Mouse (Mus musculus) left cerebral cortex, adult 8-10 months (tissue): ENCODE results near the gene Pgghg. TPM values are rescaled to one million over a fixed set of nuclear protein-coding genes. Genes with fewer than 3 reads are reported as not detected.

Experiments
- DNase-seq, 2 experiments: peaks; one replicate each; pipeline ENCODE4 v3.0.0; 2022; ENCODE audit warnings: low spot score in 2 of 2
- total RNA-seq, 4 experiments: library from RNA; stranded (reverse); gene quantifications; 2 replicates each; pipeline ENCODE4 v1.2.4; 2022

Gene Pgghg
- total RNA-seq, 4 experiments from 2014 or later = 3.9 to 4.7 (median 4.3) TPM

DNA sequence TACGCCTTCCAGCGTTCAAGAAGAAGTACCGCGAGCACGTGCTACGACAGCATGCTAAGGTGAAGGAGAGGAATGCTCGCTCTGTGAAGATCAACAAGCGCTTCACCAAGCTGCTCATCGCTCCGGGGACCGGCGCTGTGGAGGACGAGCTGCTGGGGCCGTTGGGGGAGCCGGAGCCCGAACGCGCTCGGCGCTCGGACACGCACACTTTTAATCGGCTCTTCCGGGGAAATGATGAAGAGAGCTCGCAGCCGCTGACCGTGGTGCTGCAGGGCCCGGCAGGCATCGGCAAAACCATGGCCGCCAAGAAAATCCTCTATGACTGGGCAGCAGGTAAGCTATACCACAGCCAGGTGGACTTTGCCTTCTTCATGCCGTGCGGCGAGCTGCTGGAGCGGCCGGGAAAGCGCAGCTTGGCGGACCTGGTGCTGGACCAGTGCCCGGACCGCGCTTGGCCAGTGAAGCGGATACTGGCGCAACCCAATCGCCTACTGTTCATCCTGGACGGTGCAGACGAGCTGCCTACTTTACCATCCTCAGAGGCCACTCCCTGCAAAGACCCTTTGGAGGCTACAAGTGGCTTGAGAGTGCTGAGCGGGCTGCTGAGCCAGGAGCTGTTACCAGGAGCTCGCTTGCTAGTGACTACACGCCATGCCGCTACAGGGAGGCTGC is 18.7 kb upstream of the Pgghg start:
- no peak for DNase-seq

DNA sequence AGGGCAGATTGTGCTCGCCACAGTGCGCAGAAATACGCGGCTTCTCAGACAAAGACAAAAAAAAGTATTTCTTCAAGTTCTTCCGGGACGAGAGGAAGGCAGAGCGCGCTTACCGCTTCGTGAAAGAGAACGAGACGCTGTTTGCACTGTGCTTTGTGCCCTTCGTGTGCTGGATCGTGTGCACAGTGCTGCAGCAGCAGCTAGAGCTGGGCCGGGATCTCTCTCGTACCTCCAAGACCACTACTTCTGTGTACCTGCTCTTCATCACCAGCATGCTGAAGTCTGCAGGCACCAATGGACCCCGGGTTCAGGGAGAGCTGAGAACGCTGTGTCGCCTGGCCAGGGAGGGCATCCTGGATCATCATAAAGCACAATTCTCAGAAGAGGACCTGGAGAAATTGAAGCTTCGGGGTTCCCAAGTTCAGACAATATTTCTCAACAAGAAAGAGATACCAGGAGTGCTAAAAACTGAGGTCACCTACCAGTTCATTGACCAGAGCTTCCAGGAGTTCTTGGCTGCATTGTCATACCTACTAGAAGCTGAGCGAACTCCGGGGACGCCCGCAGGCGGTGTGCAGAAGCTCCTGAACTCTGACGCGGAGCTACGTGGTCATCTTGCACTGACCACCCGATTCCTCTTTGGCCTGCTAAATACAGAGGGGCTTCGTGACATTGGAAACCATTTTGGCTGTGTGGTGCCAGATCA is 18.0 kb upstream of the Pgghg start:
- no peak for DNase-seq

GRCm38 (mm10) chr7:140927181-140927580 is 14.0 kb upstream of the Pgghg start:
- no peak for DNase-seq

DNA sequence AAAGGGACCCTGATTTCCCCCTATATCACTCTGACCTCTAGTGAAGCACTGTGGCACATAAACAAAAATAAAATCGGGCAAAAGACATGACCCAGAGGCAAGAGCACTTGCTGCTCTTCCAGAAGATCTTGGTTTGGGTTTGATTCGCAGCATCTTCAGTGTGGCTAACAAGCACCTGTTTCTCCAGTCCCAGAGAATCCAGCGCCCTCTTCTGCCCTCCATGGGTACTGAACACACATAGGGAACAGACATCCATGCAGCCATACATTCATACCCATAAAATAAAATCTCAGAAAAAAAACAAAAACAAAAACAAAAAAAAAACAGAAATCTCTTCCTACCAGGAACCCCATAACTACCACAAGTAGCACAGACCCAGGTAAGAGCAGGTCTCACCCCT is 2.8 kb upstream of the Pgghg start:
- DNase-seq = no peak

DNA sequence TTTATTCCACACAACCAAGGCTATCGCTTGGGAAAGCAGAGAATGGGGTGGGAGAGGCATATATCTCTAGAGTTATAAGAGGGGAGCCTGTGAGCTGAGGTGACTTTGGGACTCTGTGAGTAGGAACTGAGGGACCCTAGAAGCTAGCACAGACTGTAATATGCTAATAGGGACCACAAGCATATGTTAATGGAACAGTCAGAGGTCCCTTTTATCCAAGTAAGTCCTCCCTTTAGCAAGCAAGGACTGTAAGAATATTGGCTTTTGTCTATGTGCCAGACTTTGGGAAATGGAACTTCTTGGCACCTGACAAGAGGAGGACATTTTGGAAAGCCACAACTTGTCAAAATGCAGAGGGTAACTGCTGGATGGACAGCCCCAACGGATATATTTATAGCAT is 2.3 kb upstream of the Pgghg start:
- no peak for DNase-seq

DNA sequence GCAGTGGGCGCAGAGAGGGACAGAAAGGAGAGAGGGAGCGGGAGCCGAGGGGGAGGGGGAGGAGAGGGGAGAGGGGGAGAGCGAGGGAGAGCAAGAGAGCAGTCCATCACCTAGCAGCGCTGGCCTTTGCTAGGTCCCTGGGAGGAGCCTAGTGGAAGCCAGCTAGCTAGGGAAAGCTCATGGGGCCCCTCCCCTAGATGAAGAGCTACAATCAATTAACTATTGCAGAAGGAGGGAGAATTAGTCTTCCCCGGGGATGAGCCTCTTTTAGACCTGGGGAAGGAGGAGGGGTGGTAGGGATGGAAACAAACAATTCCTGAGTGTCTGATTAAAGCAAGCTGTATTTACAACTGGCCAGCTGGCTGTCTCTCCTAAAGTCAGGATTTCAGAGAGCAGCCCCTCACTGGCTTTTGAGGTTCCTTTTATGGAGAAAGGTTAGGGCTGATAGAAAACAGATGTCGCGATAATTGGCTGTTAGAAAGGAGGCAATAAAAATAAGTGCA is 1.5 kb upstream of the Pgghg start:
- DNase-seq = no peak

GRCm38 (mm10) chr7:140942341-140942740 is 1.1 kb downstream of the Pgghg start:
- no peak for DNase-seq

GRCm38 (mm10) chr7:140942811-140943210 is 1.6 kb downstream of the Pgghg start:
- DNase-seq = no peak

DNA sequence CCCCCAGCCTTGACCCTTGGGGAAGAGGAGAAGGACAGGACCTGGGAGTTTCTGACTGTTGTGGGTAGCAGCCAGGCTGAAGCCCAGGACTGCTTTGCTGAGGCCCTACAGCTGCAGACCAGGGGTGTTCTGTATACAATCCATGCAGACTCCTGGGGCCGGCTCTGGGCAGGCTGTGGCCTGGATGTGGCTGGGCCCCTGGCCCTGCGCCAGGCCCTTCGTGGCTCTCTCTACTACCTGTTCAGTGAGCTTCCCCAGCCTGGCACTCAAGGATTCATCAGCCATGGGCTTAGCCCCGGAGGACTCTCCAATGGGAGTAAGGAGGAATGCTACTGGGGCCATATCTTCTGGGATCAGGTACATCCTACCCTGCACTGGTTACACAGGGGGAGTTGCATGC is 2.2 kb downstream of the Pgghg start:
- DNase-seq = no peak

GRCm38 (mm10) chr7:140944236-140944635 is 3.0 kb downstream of the Pgghg start:
- no peak for DNase-seq

GRCm38 (mm10) chr7:140945247-140945646 is 4.1 kb downstream of the Pgghg start:
- DNase-seq = no peak

DNA sequence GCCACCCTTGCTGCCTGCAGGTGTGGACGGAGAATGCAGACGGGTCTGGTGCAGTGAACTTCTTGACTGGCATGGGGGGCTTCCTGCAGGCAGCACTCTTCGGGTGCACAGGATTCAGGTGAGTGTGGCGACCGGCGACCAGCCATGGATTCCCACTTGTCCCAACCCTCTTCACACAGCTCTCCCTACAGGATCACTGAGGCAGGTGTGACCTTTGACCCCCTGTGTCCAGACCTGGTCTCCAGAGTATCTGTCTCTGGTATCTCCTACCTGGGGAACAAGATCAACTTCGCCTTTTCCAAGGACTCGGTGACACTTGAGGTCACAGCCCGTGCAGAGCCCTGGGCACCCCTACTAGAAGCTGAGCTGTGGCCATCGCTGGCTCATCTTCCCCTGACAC is 5.1 kb downstream of the Pgghg start:
- no peak for DNase-seq

DNA sequence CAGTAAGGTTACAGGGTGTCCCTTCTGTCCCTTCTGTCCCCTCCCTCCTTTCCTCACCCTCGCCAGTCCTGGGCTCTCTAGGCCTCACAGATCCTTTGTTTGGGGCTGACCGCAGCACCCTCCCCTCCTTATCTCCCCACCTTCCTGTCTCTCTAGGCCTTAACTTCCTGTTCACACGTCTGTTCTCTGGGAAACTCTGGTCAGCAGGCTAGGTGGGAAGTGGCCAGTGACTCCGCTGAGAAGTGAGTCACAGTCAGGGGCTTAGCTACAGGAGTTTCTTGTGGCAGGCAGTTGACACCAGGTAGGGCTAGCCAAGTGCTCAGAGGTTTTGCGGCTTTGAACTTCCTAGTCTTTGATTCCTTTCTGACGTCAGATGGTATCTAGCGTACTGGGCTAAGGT is 5.8 kb downstream of the Pgghg start:
- no peak for DNase-seq

- no peak for DNase-seq
Observed at GRCm38 (mm10) chr7:140948161-140948560, 7.0 kb downstream of the Pgghg start.

DNA sequence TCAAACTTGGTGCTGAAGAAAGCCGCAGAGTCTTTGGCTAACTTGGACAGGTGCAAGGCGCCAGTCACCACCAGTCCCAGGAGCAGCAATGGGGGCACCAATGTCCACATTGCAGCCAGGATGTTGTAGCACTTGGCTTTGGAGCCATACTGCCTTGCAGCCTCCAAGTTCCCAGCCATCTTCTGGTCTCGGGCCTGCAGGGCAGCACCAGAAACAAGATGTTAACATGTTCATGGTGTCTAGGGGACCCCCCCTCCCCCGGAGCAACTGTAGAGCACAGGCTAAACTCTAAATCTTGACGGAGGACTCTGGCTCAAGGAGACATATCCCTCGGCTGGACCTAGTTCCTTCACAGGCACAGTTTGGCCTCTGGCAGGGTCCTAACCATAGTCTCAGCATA is 8.1 kb downstream of the Pgghg start:
- DNase-seq = no peak

- DNase-seq = no peak
Observed at GRCm38 (mm10) chr7:140949824-140950530, 8.8 kb downstream of the Pgghg start, which contains the start of gene Ifitm5. Gene Ifitm5, minus strand, starts transcription at chr7:140950291.

DNA sequence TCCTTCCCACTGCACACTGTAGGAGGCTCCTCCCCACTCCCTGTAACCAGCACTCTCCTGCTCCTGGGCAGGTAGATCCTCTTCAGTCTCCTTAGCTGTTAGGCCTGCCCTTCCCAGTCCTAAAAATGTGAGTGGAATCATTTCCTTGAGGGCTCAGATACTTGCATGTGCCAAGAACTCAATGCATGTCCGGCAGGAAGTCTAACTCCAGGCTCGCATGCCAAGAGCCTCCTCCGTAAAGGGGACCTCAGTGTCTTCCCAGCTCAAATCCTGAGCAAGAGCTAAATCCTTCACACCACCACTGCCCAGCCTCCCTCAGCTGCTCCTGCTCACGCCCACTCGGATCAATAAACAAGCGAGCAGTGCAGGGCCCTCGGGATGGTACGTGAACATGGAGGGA is 9.9 kb downstream of the Pgghg start:
- no peak for DNase-seq

- no peak for DNase-seq
Observed at GRCm38 (mm10) chr7:140951765-140952164, 10.6 kb downstream of the Pgghg start.

GRCm38 (mm10) chr7:140952441-140952840 is 11.2 kb downstream of the Pgghg start:
- no peak for DNase-seq

DNA sequence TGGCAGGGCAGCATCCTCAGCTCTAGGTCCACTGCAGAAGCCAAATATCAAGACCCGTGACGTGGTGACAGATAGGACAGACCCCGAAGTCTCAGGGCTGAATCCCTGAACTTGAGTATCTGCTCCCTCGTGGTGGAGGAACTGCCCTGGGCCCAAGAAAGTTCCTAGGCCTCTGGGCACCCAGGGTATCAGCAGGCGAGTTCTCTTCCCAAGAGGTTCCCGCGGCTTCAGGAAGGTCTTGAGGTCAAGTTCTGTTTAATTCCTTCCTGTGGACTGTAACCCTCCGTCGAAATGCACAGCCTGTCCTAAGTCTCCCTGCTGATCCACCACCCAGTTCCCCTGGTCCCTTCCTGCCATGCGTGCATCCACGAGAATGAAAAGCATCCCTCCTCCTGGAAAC is 11.9 kb downstream of the Pgghg start:
- DNase-seq = no peak

DNA sequence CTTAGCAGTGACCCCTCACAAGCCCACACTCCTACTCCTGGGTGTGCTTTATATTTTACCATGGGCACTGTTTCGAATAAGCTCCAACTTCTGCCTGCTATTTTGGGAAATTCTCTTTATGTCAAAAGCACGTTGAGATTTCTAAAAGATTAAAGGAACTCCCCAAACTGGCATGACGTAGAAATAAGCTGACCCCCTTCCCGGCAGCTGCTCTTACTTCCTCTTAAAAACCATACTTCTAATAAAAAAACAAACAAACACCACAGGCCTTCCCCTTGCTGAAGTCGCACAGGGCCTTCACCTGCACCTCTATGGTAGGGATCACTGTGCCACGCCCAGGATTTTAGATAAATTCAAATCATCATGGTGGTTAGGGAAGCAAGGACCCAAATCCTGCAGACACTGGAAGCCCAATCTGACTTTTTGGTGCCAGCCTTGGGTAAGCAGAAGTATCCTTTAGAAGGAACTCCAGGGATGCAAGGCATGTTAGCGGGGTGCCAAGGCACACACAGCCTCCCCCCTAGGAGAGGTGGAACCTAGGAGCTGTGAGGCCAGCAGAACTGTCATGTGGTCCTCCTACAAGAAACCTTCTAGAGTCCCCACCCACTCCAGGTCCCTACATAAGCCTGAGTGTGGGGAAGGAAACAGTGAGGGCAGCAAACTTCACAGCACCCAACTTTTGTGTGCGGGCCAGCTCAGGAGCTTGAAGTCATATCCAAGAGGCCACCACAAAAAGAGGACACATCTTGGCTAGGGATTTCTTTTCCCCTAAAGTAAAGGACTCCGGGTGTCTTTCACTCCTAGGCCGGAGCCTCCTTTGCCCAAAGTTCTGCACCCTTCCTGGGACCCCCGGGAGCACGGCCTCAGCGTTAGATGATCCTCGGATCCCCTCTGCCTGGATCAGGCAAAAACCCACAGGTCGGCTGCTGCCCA is 12.9 kb downstream of the Pgghg start:
- no peak for DNase-seq
